Mouse (Mus musculus) thymus, adult 2 months (tissue): Measurements from ENCODE around the gene Mapre3.

Experiments used
- CTCF ChIP-seq: fragments of 200-500 bp; IDR thresholded peaks from 2 replicates; pipeline ENCODE4 v1.5.1; 2012; ENCODE audit warnings: mild to moderate bottlenecking, control low read depth, low read length, moderate library complexity, borderline replicate concordance; ENCODE audit not compliant: control insufficient read depth, poor library complexity, insufficient read depth; ENCODE audit errors: extremely low read depth
- POLR2A ChIP-seq: fragments of 200-500 bp; IDR thresholded peaks from 2 replicates; pipeline ENCODE4 v1.6.1; 2012; ENCODE audit warnings: mild to moderate bottlenecking, low read length, control low read depth, moderate library complexity; ENCODE audit not compliant: control insufficient read depth, poor library complexity, insufficient read depth; ENCODE audit errors: extremely low read depth

DNA sequence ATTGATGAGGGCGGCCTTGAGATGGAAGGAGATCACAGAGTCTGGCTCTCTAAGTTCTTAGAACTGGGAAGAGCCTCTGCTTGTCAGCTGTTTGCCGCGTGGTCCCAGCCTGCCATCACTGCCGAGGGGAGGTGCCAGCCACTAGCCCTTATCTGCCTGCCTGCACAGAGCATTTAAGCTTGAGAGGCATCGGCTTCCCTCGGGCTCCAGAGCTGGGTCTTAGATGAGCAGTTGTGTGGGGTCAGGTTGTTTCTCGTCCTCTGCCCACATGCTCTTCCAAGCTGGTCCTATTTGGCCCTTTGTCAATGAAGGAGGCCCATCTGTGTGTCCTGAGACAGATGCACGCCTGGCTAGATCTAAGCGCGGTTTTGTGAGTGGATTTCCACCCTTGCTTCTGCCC, 10.7 kb downstream of the Mapre3 start:
- no peak for TF ChIP-seq CTCF
- TF ChIP-seq POLR2A, result no peak
